In the genomic region with DNA sequence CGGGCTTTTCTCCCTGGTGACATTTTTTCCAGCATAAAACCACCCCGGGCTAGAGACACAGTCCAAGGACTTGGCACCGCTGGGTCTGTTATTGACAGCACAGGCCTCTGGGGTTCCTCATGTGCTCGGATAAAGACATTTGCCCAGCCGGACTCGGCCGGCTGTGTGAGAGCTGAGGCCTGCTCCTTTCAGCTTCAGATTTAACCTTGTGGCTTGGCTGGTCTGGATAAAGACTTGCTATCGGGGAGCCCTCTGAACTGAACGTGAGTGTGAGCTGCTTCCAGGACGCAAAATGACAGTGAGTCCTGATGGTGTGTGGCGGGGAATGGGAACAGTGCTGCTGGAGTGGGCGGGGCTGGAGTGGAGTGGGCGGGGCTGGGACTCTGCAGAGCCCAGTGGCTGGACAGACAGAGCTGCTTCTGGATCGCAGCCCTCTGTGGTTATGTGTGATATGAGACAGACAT, we compare ENCODE assay signal across 8 mouse cellular contexts. TPM values are rescaled to one million over a fixed set of nuclear protein-coding genes. Genes with fewer than 3 reads are reported as not detected.
A peak's percentile ranks its signal among the peaks of the same experiment; 100 is the strongest.
DNase-seq lines count a peak whose midpoint lies in the region; ATAC-seq and TF ChIP-seq lines count a peak whose summit lies in the region.

No protein-coding gene starts in this region.

- no peaks in the 10 kb centered on the region for H3K36me3 ChIP-seq in stomach, embryonic 15.5 days
- H3K36me3 ChIP-seq in stomach, postnatal 0 days (ENCODE audit: control insufficient read depth, insufficient read depth, low read length) = no peaks in the 10 kb centered on the region
- no peaks in the 10 kb centered on the region for H3K36me3 ChIP-seq in limb, embryonic 11.5 days (ENCODE audit: control insufficient read depth, insufficient read depth, low read length)

- TF ChIP-seq CTCF in stomach, postnatal 0 days (IDR thresholded peaks at IDR 0.05; ENCODE audit: low read depth) = no peak

- ATAC-seq in stomach, embryonic 15.5 days (ENCODE audit: insufficient read depth, low FRiP score, low read depth) = peak; percentile 18; the same call in 1 of the 2 replicates
- no peak for ATAC-seq in stomach, postnatal 0 days (ENCODE audit: low FRiP score, low TSS enrichment)
- ATAC-seq in limb, embryonic 11.5 days (ENCODE audit: insufficient number of reproducible peaks, low FRiP score, low TSS enrichment, low read depth) = no peak

- no peak overlapping the region for H3K4me3 ChIP-seq in stomach, embryonic 15.5 days (replicated peaks)
- no peak overlapping the region for H3K4me3 ChIP-seq in stomach, postnatal 0 days (ENCODE audit: low read depth, low read length)
- H3K4me3 ChIP-seq in limb, embryonic 11.5 days (ENCODE audit: low read depth, low read length) = no peak overlapping the region

- no peak for TF ChIP-seq EP300 in stomach, postnatal 0 days (optimal IDR thresholded peaks at IDR 0.05)

- peak; percentile 50 for DNase-seq in adrenal gland, postnatal 10 days
- DNase-seq in adrenal gland, adult 18-20 months (ENCODE audit: low spot score in 2 of 2) = no peak
- no peak for DNase-seq in stomach, postnatal 0 days (ENCODE audit: low spot score)
- no peak for DNase-seq in limb, embryonic 11.5 days (ENCODE audit: low spot score)
- peak; percentile 54 for DNase-seq in retina, postnatal 1 day
- no peak for DNase-seq in thymus, postnatal 14 days
- DNase-seq in layer of hippocampus, postnatal 25 days (ENCODE audit: extremely low spot score in 1 of 2, low spot score in 1 of 2) = no peak

- no peak overlapping the region for H3K27ac ChIP-seq in stomach, embryonic 15.5 days
- H3K27ac ChIP-seq in stomach, postnatal 0 days (replicated peaks) = no peak overlapping the region
- no peak overlapping the region for H3K27ac ChIP-seq in limb, embryonic 11.5 days (replicated peaks; ENCODE audit: low read depth, low read length)

- no peak overlapping the region for H3K9ac ChIP-seq in stomach, embryonic 15.5 days
- no peak overlapping the region for H3K9ac ChIP-seq in stomach, postnatal 0 days (ENCODE audit: low read length)
- no peak overlapping the region for H3K9ac ChIP-seq in limb, embryonic 11.5 days (ENCODE audit: low read length)

- no peaks in the 10 kb centered on the region for H3K4me1 ChIP-seq in stomach, embryonic 15.5 days
- H3K4me1 ChIP-seq in stomach, postnatal 0 days (replicated peaks; ENCODE audit: control insufficient read depth, insufficient read depth) = no peaks in the 10 kb centered on the region
- H3K4me1 ChIP-seq in limb, embryonic 11.5 days (ENCODE audit: control insufficient read depth, insufficient read depth, low read length) = no peaks in the 10 kb centered on the region; the same call in 1 of the 2 replicates

- no peaks in the 10 kb centered on the region for H3K9me3 ChIP-seq in stomach, embryonic 15.5 days
- no peaks in the 10 kb centered on the region for H3K9me3 ChIP-seq in stomach, postnatal 0 days (ENCODE audit: control insufficient read depth, low read length)
- H3K9me3 ChIP-seq in limb, embryonic 11.5 days (ENCODE audit: control insufficient read depth, low read length) = no peaks in the 10 kb centered on the region

- 29% methylated on average over 14 of the region's 14 CpGs for WGBS in stomach, embryonic 15.5 days
- WGBS in stomach, postnatal 0 days = 24% methylated on average over 14 of the region's 14 CpGs
- 35% methylated on average over 14 of the region's 14 CpGs for WGBS in limb, embryonic 11.5 days

- no peaks in the 10 kb centered on the region for H3K27me3 ChIP-seq in stomach, embryonic 15.5 days (replicated peaks)
- no peaks in the 10 kb centered on the region for H3K27me3 ChIP-seq in stomach, postnatal 0 days (ENCODE audit: control insufficient read depth, insufficient read depth, low read length)
- H3K27me3 ChIP-seq in limb, embryonic 11.5 days (ENCODE audit: control insufficient read depth, insufficient read depth, low read length) = no peaks in the 10 kb centered on the region

- H3K4me2 ChIP-seq in stomach, embryonic 15.5 days = no peak overlapping the region
- H3K4me2 ChIP-seq in stomach, postnatal 0 days (replicated peaks; ENCODE audit: low read depth) = no peak overlapping the region
- peak overlapping the region; percentile 5; the same call in 1 of the 2 replicates for H3K4me2 ChIP-seq in limb, embryonic 11.5 days (ENCODE audit: low read depth, severe bottlenecking)

RNA-seq across cellular contexts. Expression of a gene that starts 26.8 kb away (rescaled TPM):
- 1 to 10 TPM; 6.5 to 6.7 TPM for total RNA-seq in adrenal gland, postnatal 10 days (2021)
- total RNA-seq in adrenal gland, adult 18-20 months (2021) = 1 to 10 TPM; 4.4 to 8.5 TPM
- polyA plus RNA-seq in stomach, embryonic 15.5 days (2015; fragmentation: Nextera tagmentation; extraction: Ambion mirVana) = 6.5 and 7.5 TPM in 2 replicates
- polyA plus RNA-seq in stomach, postnatal 0 days (2015; fragmentation: Nextera tagmentation; extraction: Ambion mirVana) = 5.2 and 5.7 TPM in 2 replicates
- 2.0 and 2.9 TPM in 2 replicates for polyA plus RNA-seq in limb, embryonic 11.5 days (2014; fragmentation: Nextera tagmentation; extraction: Ambion mirVana)
- 10 to 100 TPM; 84.5 to 89.7 TPM for total RNA-seq in layer of hippocampus, postnatal 25 days (2021)

Comparison
In these comparisons a context has a peak if more than half of its experiments do, and no peak if none do; other contexts are left out.
1. DNase-seq: peak in adrenal gland, postnatal 10 days (single experiment) and retina, postnatal 1 day (single experiment); none in adrenal gland, adult 18-20 months (0 of 2), stomach, postnatal 0 days (single experiment), limb, embryonic 11.5 days (single experiment), thymus, postnatal 14 days (single experiment) and layer of hippocampus, postnatal 25 days (0 of 2).
2. RNA of a gene that starts 26.8 kb away (total RNA-seq): 84.5 to 89.7 TPM in layer of hippocampus, postnatal 25 days; 4.4 to 8.5 TPM in adrenal gland, adult 18-20 months and 6.5 to 6.7 TPM in adrenal gland, postnatal 10 days; every median in the first group is over 4 times any median in the second.